Mouse (Mus musculus): ENCODE results near the gene Slc4a4.

GRCm38 (mm10) chr5:88983170-88983569 is 96.6 kb downstream of the Slc4a4 start:
- no peak for TF ChIP-seq POLR2A (IDR thresholded peaks at IDR 0.05; ENCODE audit: insufficient read depth, low read depth, low read length)
- no peak for TF ChIP-seq CTCF (IDR thresholded peaks at IDR 0.05; ENCODE audit: insufficient read depth, low read depth, low read length)

Data from olfactory bulb, adult 2 months (tissue).